Mouse (Mus musculus): Measurements from ENCODE around the gene Mdc1. TPM values are rescaled to one million over a fixed set of nuclear protein-coding genes. Genes with fewer than 3 reads are reported as not detected.

The Mdc1 gene
- polyA plus RNA-seq, 1 experiment: 3.2 TPM

DNA sequence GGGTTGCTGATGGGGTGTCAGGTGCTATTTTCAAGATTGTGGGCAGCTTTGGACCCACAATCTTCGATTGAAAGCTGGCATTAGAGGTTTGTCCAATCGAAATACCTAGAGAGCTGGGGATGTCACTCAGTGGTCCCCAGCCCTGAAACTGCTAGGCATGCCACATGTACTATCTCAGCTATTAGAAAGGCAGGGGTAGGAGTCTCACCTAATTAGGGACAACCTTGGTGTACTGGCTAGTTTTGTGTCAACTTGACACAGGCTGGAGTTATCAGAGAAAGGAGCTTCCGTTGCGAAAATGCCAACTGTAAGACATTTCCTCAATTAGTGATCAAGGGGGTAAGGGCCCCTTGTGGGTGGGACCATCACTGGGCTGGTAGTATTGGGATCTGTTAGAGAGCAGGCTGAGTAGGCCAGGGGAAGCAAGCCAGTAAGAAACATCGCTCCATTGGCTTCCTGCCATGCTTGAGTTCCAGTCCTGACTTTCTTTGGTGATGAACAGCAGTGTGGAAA, 8.0 kb upstream of the Mdc1 start:
- Histone ChIP-seq H3K27ac (ENCODE audit: insufficient read depth, low read depth, low read length) (no peak overlapping the region), H3K36me3 (ENCODE audit: control insufficient read depth, insufficient read depth, low read length) (peaks cover 36% of the 10 kb centered on the region), H3K4me3 (ENCODE audit: low read depth, low read length) (no peak overlapping the region), H3K4me1 (ENCODE audit: control insufficient read depth, insufficient read depth, insufficient read length, low read length) (peaks cover 15% of the 10 kb centered on the region), H3K27me3 (ENCODE audit: control insufficient read depth, insufficient read depth, low read length) (no peaks in the 10 kb centered on the region)
- 38% methylated on average over 5 of the region's 5 CpGs for WGBS
- no peak for TF ChIP-seq POLR2A (IDR thresholded peaks at IDR 0.05; ENCODE audit: low read depth, low read length)
- no peak for TF ChIP-seq CTCF (IDR thresholded peaks at IDR 0.05; ENCODE audit: extremely low read depth, insufficient read length, insufficient replicate concordance, low read depth, low read length)

DNA sequence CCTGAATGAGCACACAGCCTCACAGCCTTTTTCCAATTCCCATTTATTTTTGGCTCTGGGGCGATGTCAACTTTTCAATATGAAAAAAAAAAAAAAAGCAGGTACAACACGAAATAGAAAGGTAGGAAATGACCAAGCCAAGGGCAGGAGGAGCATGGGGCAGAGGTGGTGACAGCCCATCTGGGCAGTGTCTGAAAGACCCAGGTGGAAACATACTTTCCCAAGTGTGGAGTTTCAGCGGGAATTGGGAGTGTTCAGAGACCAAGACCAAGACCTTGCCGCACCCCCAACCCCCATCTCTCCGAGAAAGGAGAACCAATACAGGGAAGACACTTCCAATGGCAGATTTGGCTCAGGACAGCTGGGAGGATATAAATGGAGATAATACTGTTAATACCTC, 7.4 kb upstream of the Mdc1 start:
- H3K27ac ChIP-seq (ENCODE audit: insufficient read depth, low read depth, low read length): no peak overlapping the region
- peaks cover 15% of the 10 kb centered on the region for H3K4me1 ChIP-seq (ENCODE audit: control insufficient read depth, insufficient read depth, insufficient read length, low read length)
- no peaks in the 10 kb centered on the region for H3K27me3 ChIP-seq (ENCODE audit: control insufficient read depth, insufficient read depth, low read length)
- TF ChIP-seq CTCF (IDR thresholded peaks at IDR 0.05; ENCODE audit: extremely low read depth, insufficient read length, insufficient replicate concordance, low read depth, low read length) (no peak), POLR2A (IDR thresholded peaks at IDR 0.05; ENCODE audit: low read depth, low read length) (no peak)
- H3K36me3 ChIP-seq (ENCODE audit: control insufficient read depth, insufficient read depth, low read length): peaks cover 36% of the 10 kb centered on the region
- no peak overlapping the region for H3K4me3 ChIP-seq (ENCODE audit: low read depth, low read length)
- 58% methylated on average over 5 of the region's 5 CpGs for whole genome bisulfite sequencing

DNA sequence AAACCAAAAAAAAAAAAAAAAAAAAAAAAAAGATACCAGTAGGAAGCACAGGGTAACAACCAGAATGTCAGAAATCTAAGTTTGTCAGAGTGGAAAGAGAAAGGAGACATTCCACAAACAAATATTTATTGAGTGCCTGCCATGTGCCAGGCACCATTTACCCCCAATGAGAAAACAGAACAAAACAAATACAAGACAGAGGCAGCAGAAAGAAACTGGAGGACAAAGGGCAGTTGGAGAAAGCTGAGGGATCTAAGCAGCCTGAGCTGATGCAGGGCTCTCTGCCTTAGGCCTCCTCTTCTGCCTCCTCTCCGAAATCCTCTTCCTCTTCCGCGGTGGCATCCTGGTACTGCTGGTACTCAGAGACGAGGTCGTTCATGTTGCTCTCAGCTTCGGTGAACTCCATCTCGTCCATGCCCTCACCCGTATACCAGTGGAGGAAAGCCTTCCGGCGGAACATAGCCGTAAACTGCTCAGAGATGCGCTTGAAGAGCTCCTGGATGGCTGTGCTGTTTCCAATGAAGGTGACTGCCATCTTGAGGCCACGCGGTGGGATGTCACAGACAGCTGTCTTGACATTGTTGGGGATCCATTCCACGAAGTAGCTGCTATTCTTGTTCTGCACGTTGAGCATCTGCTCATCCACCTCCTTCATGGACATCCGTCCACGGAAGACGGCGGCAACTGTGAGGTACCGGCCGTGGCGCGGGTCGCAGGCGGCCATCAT, 6.5 kb upstream of the Mdc1 start:
- no peak overlapping the region for H3K27ac ChIP-seq (ENCODE audit: insufficient read depth, low read depth, low read length)
- WGBS: 60% methylated on average over 26 of the region's 26 CpGs
- peaks cover 36% of the 10 kb centered on the region for H3K36me3 ChIP-seq (ENCODE audit: control insufficient read depth, insufficient read depth, low read length)
- H3K27me3 ChIP-seq (ENCODE audit: control insufficient read depth, insufficient read depth, low read length): no peaks in the 10 kb centered on the region
- no peak overlapping the region for H3K4me3 ChIP-seq (ENCODE audit: low read depth, low read length)
- H3K4me1 ChIP-seq (ENCODE audit: control insufficient read depth, insufficient read depth, insufficient read length, low read length): peaks cover 11% of the 10 kb centered on the region
- no peak for TF ChIP-seq CTCF (IDR thresholded peaks at IDR 0.05; ENCODE audit: extremely low read depth, insufficient read length, insufficient replicate concordance, low read depth, low read length)
- no peak for TF ChIP-seq POLR2A (IDR thresholded peaks at IDR 0.05; ENCODE audit: low read depth, low read length)

DNA sequence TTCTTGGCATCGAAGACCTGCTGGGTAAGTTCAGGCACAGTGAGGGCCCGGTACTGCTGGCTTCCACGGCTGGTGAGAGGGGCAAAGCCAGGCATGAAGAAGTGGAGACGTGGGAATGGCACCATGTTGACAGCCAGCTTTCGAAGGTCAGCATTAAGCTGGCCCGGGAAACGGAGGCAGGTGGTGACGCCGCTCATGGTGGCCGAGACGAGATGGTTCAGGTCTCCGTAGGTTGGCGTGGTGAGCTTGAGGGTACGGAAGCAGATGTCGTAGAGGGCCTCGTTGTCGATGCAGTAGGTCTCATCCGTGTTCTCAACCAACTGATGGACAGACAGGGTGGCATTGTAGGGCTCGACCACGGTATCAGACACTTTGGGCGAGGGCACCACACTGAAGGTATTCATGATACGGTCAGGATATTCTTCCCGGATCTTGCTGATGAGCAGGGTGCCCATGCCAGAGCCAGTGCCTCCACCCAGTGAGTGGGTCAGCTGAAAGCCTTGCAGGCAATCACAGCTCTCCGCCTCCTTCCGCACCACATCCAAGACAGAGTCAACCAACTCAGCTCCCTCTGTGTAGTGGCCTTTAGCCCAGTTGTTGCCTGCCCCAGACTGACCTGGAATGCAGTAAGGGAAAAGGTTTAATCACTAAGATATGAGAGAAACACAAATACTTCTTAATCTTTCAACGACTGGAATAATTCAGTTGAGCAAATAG, 5.7 kb upstream of the Mdc1 start:
- Histone ChIP-seq H3K4me3 (ENCODE audit: low read depth, low read length) (no peak overlapping the region), H3K27ac (ENCODE audit: insufficient read depth, low read depth, low read length) (no peak overlapping the region), H3K4me1 (ENCODE audit: control insufficient read depth, insufficient read depth, insufficient read length, low read length) (peaks cover 10% of the 10 kb centered on the region), H3K27me3 (ENCODE audit: control insufficient read depth, insufficient read depth, low read length) (no peaks in the 10 kb centered on the region), H3K36me3 (ENCODE audit: control insufficient read depth, insufficient read depth, low read length) (peaks cover 35% of the 10 kb centered on the region)
- no peak for TF ChIP-seq CTCF (IDR thresholded peaks at IDR 0.05; ENCODE audit: extremely low read depth, insufficient read length, insufficient replicate concordance, low read depth, low read length)
- no peak for TF ChIP-seq POLR2A (IDR thresholded peaks at IDR 0.05; ENCODE audit: low read depth, low read length)
- 66% methylated on average over 26 of the region's 26 CpGs for WGBS

DNA sequence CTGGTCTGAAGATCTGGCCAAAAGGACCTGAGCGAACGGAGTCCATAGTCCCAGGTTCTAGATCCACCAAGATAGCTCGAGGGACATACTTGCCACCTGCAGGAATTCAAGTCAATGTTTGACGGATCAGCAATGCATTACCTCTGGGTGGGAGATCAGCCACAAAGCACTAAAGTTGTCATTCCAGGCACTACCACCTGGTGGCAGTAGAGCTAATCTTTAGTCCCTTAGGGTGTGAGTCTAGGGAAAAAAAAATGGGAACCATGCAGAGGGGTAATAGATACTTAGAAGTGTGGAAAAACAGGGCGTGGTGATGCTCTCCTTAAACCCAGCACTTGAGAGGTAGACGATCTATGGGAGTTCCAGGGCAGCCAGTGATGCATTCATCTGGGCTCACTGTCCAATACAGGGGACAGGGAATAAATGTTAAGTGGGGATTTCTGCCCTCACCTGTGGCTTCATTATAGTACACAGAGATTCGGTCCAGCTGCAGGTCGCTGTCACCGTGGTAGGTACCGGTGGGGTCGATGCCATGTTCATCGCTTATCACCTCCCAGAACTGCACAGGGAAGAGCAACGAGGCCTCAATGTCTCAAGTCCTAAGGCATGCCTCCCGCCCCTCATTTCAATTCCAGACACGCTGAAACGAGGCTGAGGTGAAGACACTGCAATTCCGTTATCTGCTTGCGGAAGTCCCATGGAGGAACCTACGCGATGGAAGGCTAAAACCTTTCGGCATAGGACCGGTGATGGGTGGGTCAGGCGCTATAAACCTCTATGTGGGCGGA, 4.9 kb upstream of the Mdc1 start:
- WGBS: 3% methylated on average over 24 of the region's 24 CpGs
- peak overlapping the region; percentile 52 for H3K27ac ChIP-seq (ENCODE audit: insufficient read depth, low read depth, low read length)
- TF ChIP-seq CTCF (IDR thresholded peaks at IDR 0.05; ENCODE audit: extremely low read depth, insufficient read length, insufficient replicate concordance, low read depth, low read length) (peak; percentile 53; the same call in 1 of the 2 replicates), POLR2A (IDR thresholded peaks at IDR 0.05; ENCODE audit: low read depth, low read length) (no peak)
- H3K4me1 ChIP-seq (ENCODE audit: control insufficient read depth, insufficient read depth, insufficient read length, low read length): peaks cover 10% of the 10 kb centered on the region
- H3K27me3 ChIP-seq (ENCODE audit: control insufficient read depth, insufficient read depth, low read length): no peaks in the 10 kb centered on the region
- H3K36me3 ChIP-seq (ENCODE audit: control insufficient read depth, insufficient read depth, low read length): peaks cover 29% of the 10 kb centered on the region
- peak overlapping the region; percentile 93 for H3K4me3 ChIP-seq (ENCODE audit: low read depth, low read length)

DNA sequence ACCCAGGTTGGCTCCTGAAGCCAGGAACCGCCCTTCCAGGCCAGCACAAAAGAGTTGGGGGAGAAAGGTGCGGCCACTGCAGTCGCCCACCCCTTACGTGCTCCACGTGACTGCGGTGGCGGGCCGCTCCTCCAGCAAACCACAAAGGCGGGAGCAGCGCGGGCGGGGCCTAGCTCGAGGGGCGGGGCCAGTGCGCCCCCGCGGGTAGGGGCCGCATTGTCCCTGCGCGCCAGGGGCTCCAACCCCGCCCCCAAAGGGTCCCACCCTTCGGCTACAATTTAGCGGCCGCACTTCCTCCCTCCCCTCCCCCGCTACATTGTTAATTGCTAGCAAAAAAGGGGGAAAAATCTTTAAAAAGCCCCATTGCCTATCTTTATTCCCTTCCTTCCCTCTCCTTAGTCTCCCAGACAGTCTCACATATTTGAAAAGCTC, 4.3 kb upstream of the Mdc1 start:
- Histone ChIP-seq H3K4me3 (ENCODE audit: low read depth, low read length) (peak overlapping the region; percentile 93), H3K27ac (ENCODE audit: insufficient read depth, low read depth, low read length) (peak overlapping the region; percentile 92), H3K27me3 (ENCODE audit: control insufficient read depth, insufficient read depth, low read length) (no peaks in the 10 kb centered on the region), H3K36me3 (ENCODE audit: control insufficient read depth, insufficient read depth, low read length) (peaks cover 27% of the 10 kb centered on the region), H3K4me1 (ENCODE audit: control insufficient read depth, insufficient read depth, insufficient read length, low read length) (peaks cover 10% of the 10 kb centered on the region)
- WGBS: 1% methylated on average over 25 of the region's 25 CpGs
- TF ChIP-seq POLR2A (IDR thresholded peaks at IDR 0.05; ENCODE audit: low read depth, low read length) (no peak), CTCF (IDR thresholded peaks at IDR 0.05; ENCODE audit: extremely low read depth, insufficient read length, insufficient replicate concordance, low read depth, low read length) (no peak)
